ENCODE assay signal across 14 mouse cellular contexts in the genomic region with DNA sequence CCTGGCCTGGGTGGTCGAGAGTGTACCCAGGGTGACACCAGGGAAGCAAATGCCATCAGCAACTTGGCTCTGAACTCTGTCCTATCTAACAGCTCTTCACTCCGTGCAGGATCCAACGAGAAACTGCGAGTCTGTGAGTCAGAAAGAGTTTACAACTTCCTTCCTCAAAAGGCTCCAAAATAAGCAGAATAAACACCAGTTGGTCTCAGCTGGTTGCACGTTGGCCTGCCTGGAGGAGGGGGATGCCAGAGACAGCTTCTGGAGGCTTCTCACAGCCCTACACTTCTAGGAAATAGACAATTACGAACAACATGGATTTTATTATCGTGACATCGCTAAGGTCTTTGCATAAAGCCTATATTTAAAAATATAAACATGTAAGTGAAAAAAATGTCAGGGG.
A peak's percentile ranks its signal among the peaks of the same experiment; 100 is the strongest.
DNase-seq lines count a peak whose midpoint lies in the region; ATAC-seq and TF ChIP-seq lines count a peak whose summit lies in the region.
"Had no signal": no experiment of that assay in that cellular context is flagged by ENCODE, and none has a peak within 500 bp of the region (broad histone marks: within the 10 kb centered on the region; RNA-seq: fewer than 3 reads in every experiment).

No protein-coding gene starts in this region.

- no peak overlapping the region for H3K4me3 ChIP-seq in lung, embryonic 16.5 days (ENCODE audit: low read length)
- H3K4me3 ChIP-seq in intestine, embryonic 16.5 days (ENCODE audit: low read length) = no peak overlapping the region
- no peak overlapping the region for H3K4me3 ChIP-seq in kidney, postnatal 0 days (replicated peaks; ENCODE audit: low read depth, low read length)
- no peak overlapping the region for H3K4me3 ChIP-seq in stomach, postnatal 0 days (ENCODE audit: low read depth, low read length)
- H3K4me3 ChIP-seq in midbrain, postnatal 0 days (ENCODE audit: low read depth, low read length) = no peak overlapping the region
- H3K4me3 ChIP-seq: midbrain, embryonic 13.5 days; neural tube, embryonic 13.5 days had no signal

- peaks cover 3% of the 10 kb centered on the region; the same call in 1 of the 2 replicates for H3K9me3 ChIP-seq in lung, embryonic 16.5 days (ENCODE audit: control insufficient read depth, low read length)
- H3K9me3 ChIP-seq in intestine, embryonic 16.5 days (ENCODE audit: control insufficient read depth, low read length) = peaks cover 3% of the 10 kb centered on the region; the same call in 1 of the 2 replicates
- no peaks in the 10 kb centered on the region for H3K9me3 ChIP-seq in kidney, postnatal 0 days (replicated peaks; ENCODE audit: low read length)
- H3K9me3 ChIP-seq in stomach, postnatal 0 days (ENCODE audit: control insufficient read depth, low read length) = no peaks in the 10 kb centered on the region
- 0 out of 2 replicates have a peak, but pooled peaks cover 4% of the 10 kb centered on the region for H3K9me3 ChIP-seq in midbrain, postnatal 0 days (ENCODE audit: low read length)
- H3K9me3 ChIP-seq: midbrain, embryonic 13.5 days had no signal

- TF ChIP-seq EP300 in stomach, postnatal 0 days (optimal IDR thresholded peaks at IDR 0.05) = no peak

- no peak overlapping the region for H3K9ac ChIP-seq in lung, embryonic 16.5 days (ENCODE audit: low read length)
- H3K9ac ChIP-seq in intestine, embryonic 16.5 days (ENCODE audit: low read depth, low read length) = 0 out of 2 replicates have a peak overlapping the region, but pooled peaks have one; percentile 10
- H3K9ac ChIP-seq in kidney, postnatal 0 days (ENCODE audit: low read depth, low read length) = no peak overlapping the region
- no peak overlapping the region for H3K9ac ChIP-seq in stomach, postnatal 0 days (ENCODE audit: low read length)
- H3K9ac ChIP-seq in midbrain, postnatal 0 days (replicated peaks; ENCODE audit: low read length, poor library complexity, severe bottlenecking) = no peak overlapping the region
- H3K9ac ChIP-seq: midbrain, embryonic 13.5 days; neural tube, embryonic 13.5 days had no signal

- no peaks in the 10 kb centered on the region for H3K36me3 ChIP-seq in lung, embryonic 16.5 days (ENCODE audit: control insufficient read depth, insufficient read depth, low read length)
- H3K36me3 ChIP-seq in intestine, embryonic 16.5 days (ENCODE audit: control insufficient read depth, insufficient read depth, low read length) = no peaks in the 10 kb centered on the region
- no peaks in the 10 kb centered on the region for H3K36me3 ChIP-seq in kidney, postnatal 0 days (ENCODE audit: insufficient read depth, low read length)
- H3K36me3 ChIP-seq in stomach, postnatal 0 days (ENCODE audit: control insufficient read depth, insufficient read depth, low read length) = no peaks in the 10 kb centered on the region
- no peaks in the 10 kb centered on the region for H3K36me3 ChIP-seq in midbrain, postnatal 0 days (ENCODE audit: insufficient read depth, low read length)
- H3K36me3 ChIP-seq: midbrain, embryonic 13.5 days; neural tube, embryonic 13.5 days had no signal

- H3K4me1 ChIP-seq in lung, embryonic 16.5 days (replicated peaks; ENCODE audit: control insufficient read depth, insufficient read depth, low read length) = peaks cover 19% of the 10 kb centered on the region
- peaks cover 25% of the 10 kb centered on the region for H3K4me1 ChIP-seq in intestine, embryonic 16.5 days (ENCODE audit: control insufficient read depth, insufficient read depth, low read length)
- H3K4me1 ChIP-seq in kidney, postnatal 0 days (replicated peaks; ENCODE audit: insufficient read depth, low read length) = peaks cover 21% of the 10 kb centered on the region; the same call in 1 of the 2 replicates
- H3K4me1 ChIP-seq in stomach, postnatal 0 days (replicated peaks; ENCODE audit: control insufficient read depth, insufficient read depth) = no peaks in the 10 kb centered on the region
- H3K4me1 ChIP-seq in midbrain, postnatal 0 days (ENCODE audit: insufficient read depth, low read length) = peaks cover 4% of the 10 kb centered on the region; the same call in 1 of the 2 replicates

- TF ChIP-seq CTCF in kidney, postnatal 0 days (IDR thresholded peaks at IDR 0.05; ENCODE audit: low read depth) = no peak
- TF ChIP-seq CTCF in stomach, postnatal 0 days (IDR thresholded peaks at IDR 0.05; ENCODE audit: low read depth) = no peak
- no peak for TF ChIP-seq CTCF in midbrain, postnatal 0 days (IDR thresholded peaks at IDR 0.05)

- no peak for DNase-seq in lung, postnatal 36 days
- DNase-seq in kidney, postnatal 0 days (ENCODE audit: low spot score) = peak; percentile 79
- DNase-seq in stomach, postnatal 0 days (ENCODE audit: low spot score) = no peak
- no peak for DNase-seq in midbrain, postnatal 0 days (ENCODE audit: low spot score)
- no peak for DNase-seq in natural killer cell, adult 2 months (ENCODE audit: low spot score in 2 of 2)
- DNase-seq: adrenal gland, postnatal 25 days; cerebellum, adult 18-20 months; embryo, embryonic 11 days; layer of hippocampus, postnatal 36 days had no signal

- H3K4me2 ChIP-seq in lung, embryonic 16.5 days (ENCODE audit: low read depth, low read length) = 0 out of 2 replicates have a peak overlapping the region, but pooled peaks have one; percentile 0
- no peak overlapping the region for H3K4me2 ChIP-seq in intestine, embryonic 16.5 days (ENCODE audit: low read depth, low read length)
- H3K4me2 ChIP-seq in kidney, postnatal 0 days (ENCODE audit: low read length) = no peak overlapping the region
- H3K4me2 ChIP-seq in stomach, postnatal 0 days (replicated peaks; ENCODE audit: low read depth) = no peak overlapping the region
- no peak overlapping the region for H3K4me2 ChIP-seq in midbrain, postnatal 0 days (ENCODE audit: low read depth, low read length, poor library complexity, severe bottlenecking)
- H3K4me2 ChIP-seq: midbrain, embryonic 13.5 days; neural tube, embryonic 13.5 days had no signal

- no peaks in the 10 kb centered on the region for H3K27me3 ChIP-seq in lung, embryonic 16.5 days (ENCODE audit: control insufficient read depth, insufficient read depth, low read depth, low read length)
- no peaks in the 10 kb centered on the region for H3K27me3 ChIP-seq in intestine, embryonic 16.5 days (replicated peaks; ENCODE audit: control insufficient read depth, insufficient read depth, low read length)
- no peaks in the 10 kb centered on the region for H3K27me3 ChIP-seq in kidney, postnatal 0 days (ENCODE audit: insufficient read depth, low read length)
- no peaks in the 10 kb centered on the region for H3K27me3 ChIP-seq in stomach, postnatal 0 days (ENCODE audit: control insufficient read depth, insufficient read depth, low read length)
- peaks cover 7% of the 10 kb centered on the region; the same call in 1 of the 2 replicates for H3K27me3 ChIP-seq in midbrain, postnatal 0 days (ENCODE audit: insufficient read depth, low read length)

- 34% methylated on average over 8 of the region's 8 CpGs for WGBS in lung, embryonic 16.5 days
- WGBS in intestine, embryonic 16.5 days = 33% methylated on average over 8 of the region's 8 CpGs
- WGBS in kidney, postnatal 0 days = 26% methylated on average over 8 of the region's 8 CpGs
- WGBS in stomach, postnatal 0 days = 36% methylated on average over 8 of the region's 8 CpGs
- WGBS in midbrain, postnatal 0 days = 81% methylated on average over 8 of the region's 8 CpGs

- peak; percentile 27; the same call in 1 of the 2 replicates for ATAC-seq in lung, embryonic 16.5 days (ENCODE audit: low read depth)
- ATAC-seq in intestine, embryonic 16.5 days = peak; percentile 62
- ATAC-seq in kidney, postnatal 0 days (replicated peaks; ENCODE audit: low FRiP score, low read depth) = no peak
- ATAC-seq in stomach, postnatal 0 days (ENCODE audit: low FRiP score, low TSS enrichment) = no peak
- ATAC-seq in midbrain, postnatal 0 days (ENCODE audit: low FRiP score) = no peak
- ATAC-seq: inflammation-experienced regulatory T-cells, adult 6 months; midbrain, embryonic 13.5 days had no signal

- 0 out of 2 replicates have a peak overlapping the region, but pooled peaks have one; percentile 45 for H3K27ac ChIP-seq in lung, embryonic 16.5 days (ENCODE audit: low read length)
- peak overlapping the region; percentile 80 for H3K27ac ChIP-seq in intestine, embryonic 16.5 days (ENCODE audit: low read length)
- H3K27ac ChIP-seq in kidney, postnatal 0 days = peak overlapping the region; percentile 63; the same call in 1 of the 2 replicates
- H3K27ac ChIP-seq in stomach, postnatal 0 days (replicated peaks) = peak overlapping the region; percentile 63
- H3K27ac ChIP-seq in midbrain, postnatal 0 days (ENCODE audit: low read depth, low read length) = no peak overlapping the region
- H3K27ac ChIP-seq: midbrain, embryonic 13.5 days; neural tube, embryonic 13.5 days had no signal

Comparison
In these comparisons a context has a peak if more than half of its experiments do, and no peak if none do; other contexts are left out.
1. ATAC-seq: peak in lung, embryonic 16.5 days (single experiment) and intestine, embryonic 16.5 days (single experiment); none in kidney, postnatal 0 days (single experiment), stomach, postnatal 0 days (single experiment) and midbrain, postnatal 0 days (single experiment).